ENCODE assay signal across 8 mouse cellular contexts in the genomic region with DNA sequence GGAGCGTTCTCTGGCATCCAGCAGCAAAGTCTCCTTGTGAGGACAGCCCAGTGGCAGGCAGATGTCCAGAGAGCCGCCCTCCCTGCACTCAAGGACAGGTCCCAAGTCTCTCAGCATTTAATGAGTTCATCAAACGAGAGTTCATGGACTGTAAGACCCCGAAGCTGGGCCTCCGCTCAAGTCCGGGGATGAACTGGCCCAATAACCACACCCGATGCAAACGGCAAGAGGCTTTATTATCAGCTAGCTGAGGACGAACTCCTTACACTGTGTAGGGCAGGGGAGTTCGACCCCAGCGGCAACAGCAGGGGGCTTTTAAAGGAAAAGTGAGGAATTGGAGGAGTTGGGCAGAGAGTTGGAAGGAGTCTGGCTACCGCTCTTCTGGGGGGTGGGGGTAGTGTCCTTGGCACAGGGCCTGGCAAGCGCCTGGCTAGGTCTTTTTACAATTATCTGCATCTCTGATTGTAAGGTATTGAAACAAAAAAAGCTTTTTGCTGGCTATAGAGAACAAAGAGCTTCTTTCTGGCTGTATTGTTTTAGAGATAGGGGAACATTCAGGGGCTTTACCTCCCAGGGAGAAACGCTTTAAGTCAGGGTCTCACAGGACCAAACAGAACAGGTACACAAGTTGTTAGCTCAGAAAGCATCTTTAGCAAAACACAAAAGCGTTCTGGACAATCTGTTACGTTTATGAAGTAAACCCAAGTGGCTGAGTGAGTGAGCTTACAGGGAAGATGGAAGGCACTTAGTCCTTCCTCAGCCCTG.
DNase-seq lines count a peak whose midpoint lies in the region; ATAC-seq and TF ChIP-seq lines count a peak whose summit lies in the region.
"Had no signal": no experiment of that assay in that cellular context is flagged by ENCODE, and none has a peak within 500 bp of the region (broad histone marks: within the 10 kb centered on the region; RNA-seq: fewer than 3 reads in every experiment).

No protein-coding gene starts in this region.

- H3K36me3 ChIP-seq in lung, postnatal 0 days (ENCODE audit: insufficient read depth, low read length) = no peaks in the 10 kb centered on the region
- no peaks in the 10 kb centered on the region for H3K36me3 ChIP-seq in forebrain, embryonic 14.5 days (ENCODE audit: control insufficient read depth, insufficient read depth, low read length)
- no peaks in the 10 kb centered on the region for H3K36me3 ChIP-seq in hindbrain, embryonic 11.5 days (ENCODE audit: control insufficient read depth, insufficient read depth, low read length)

- WGBS in lung, postnatal 0 days = 41% methylated on average over 16 of the region's 16 CpGs
- WGBS in forebrain, embryonic 14.5 days = 8% methylated on average over 16 of the region's 16 CpGs
- WGBS in hindbrain, embryonic 11.5 days = 32% methylated on average over 16 of the region's 16 CpGs
- WGBS in olfactory bulb, adult 2 months = 40% methylated on average over 16 of the region's 16 CpGs

- no peaks in the 10 kb centered on the region for H3K9me3 ChIP-seq in lung, postnatal 0 days (ENCODE audit: low read length)
- no peaks in the 10 kb centered on the region for H3K9me3 ChIP-seq in forebrain, embryonic 14.5 days (replicated peaks; ENCODE audit: control insufficient read depth, low read length)
- no peaks in the 10 kb centered on the region for H3K9me3 ChIP-seq in hindbrain, embryonic 11.5 days (ENCODE audit: control insufficient read depth, low read length)

- TF ChIP-seq EP300 in lung, postnatal 0 days (IDR thresholded peaks at IDR 0.05) = no peak

- peak overlapping the region; percentile 28 for H3K27ac ChIP-seq in lung, postnatal 0 days (ENCODE audit: low read length)
- no peak overlapping the region for H3K27ac ChIP-seq in forebrain, embryonic 14.5 days (ENCODE audit: low read depth, low read length)
- H3K27ac ChIP-seq in hindbrain, embryonic 11.5 days (ENCODE audit: low read depth, low read length) = no peak overlapping the region
- H3K27ac ChIP-seq in olfactory bulb, adult 2 months (ENCODE audit: insufficient read depth, low read depth, low read length) = peak overlapping the region; percentile 45; the same call in 1 of the 2 replicates

- intact Hi-C loops in left cerebral cortex, postnatal 25 days (cut with DNase I) = no loop called here

- H3K4me2 ChIP-seq in lung, postnatal 0 days (replicated peaks; ENCODE audit: low read depth, low read length) = 0 out of 2 replicates have a peak overlapping the region, but pooled peaks have one; percentile 12
- H3K4me2 ChIP-seq in forebrain, embryonic 14.5 days (ENCODE audit: low read length) = no peak overlapping the region
- H3K4me2 ChIP-seq in hindbrain, embryonic 11.5 days (replicated peaks; ENCODE audit: low read depth, low read length) = no peak overlapping the region

- no peaks in the 10 kb centered on the region for H3K4me1 ChIP-seq in lung, postnatal 0 days (ENCODE audit: insufficient read depth, low read depth, low read length)
- H3K4me1 ChIP-seq in forebrain, embryonic 14.5 days (ENCODE audit: control insufficient read depth, insufficient read depth, low read length) = peaks cover 10% of the 10 kb centered on the region
- no peaks in the 10 kb centered on the region for H3K4me1 ChIP-seq in hindbrain, embryonic 11.5 days (replicated peaks; ENCODE audit: control insufficient read depth, insufficient read depth, low read length)
- peaks cover 7% of the 10 kb centered on the region for H3K4me1 ChIP-seq in olfactory bulb, adult 2 months (ENCODE audit: control insufficient read depth, insufficient read depth, low read length)

- H3K9ac ChIP-seq in lung, postnatal 0 days (replicated peaks; ENCODE audit: low read depth) = 0 out of 2 replicates have a peak overlapping the region, but pooled peaks have one; percentile 6
- no peak overlapping the region for H3K9ac ChIP-seq in forebrain, embryonic 14.5 days (ENCODE audit: low read length)
- H3K9ac ChIP-seq in hindbrain, embryonic 11.5 days (ENCODE audit: low read depth, low read length) = no peak overlapping the region

- H3K27me3 ChIP-seq in lung, postnatal 0 days (replicated peaks; ENCODE audit: insufficient read depth, low read length) = no peaks in the 10 kb centered on the region
- no peaks in the 10 kb centered on the region for H3K27me3 ChIP-seq in forebrain, embryonic 14.5 days (replicated peaks; ENCODE audit: control insufficient read depth, insufficient read depth, low read length)
- H3K27me3 ChIP-seq in hindbrain, embryonic 11.5 days (ENCODE audit: control insufficient read depth, insufficient read depth, low read length) = no peaks in the 10 kb centered on the region

- peak; percentile 30; the same call in 1 of the 2 replicates for ATAC-seq in lung, postnatal 0 days
- ATAC-seq in forebrain, embryonic 14.5 days = peak; percentile 15; the same call in 1 of the 2 replicates
- ATAC-seq in hindbrain, embryonic 11.5 days (ENCODE audit: low FRiP score) = no peak

- no peak for TF ChIP-seq POLR2A in olfactory bulb, adult 2 months (IDR thresholded peaks at IDR 0.05; ENCODE audit: insufficient read depth, low read depth, low read length)

- peak; percentile 5 for DNase-seq in lung, postnatal 0 days (ENCODE audit: low spot score)
- DNase-seq in lung, postnatal 25 days (ENCODE audit: low spot score) = no peak
- DNase-seq in forebrain, embryonic 14.5 days (ENCODE audit: low spot score) = peak; percentile 27
- DNase-seq in hindbrain, embryonic 11.5 days (ENCODE audit: low spot score) = peak; percentile 3
- no peak for DNase-seq in left cerebral cortex, postnatal 25 days (ENCODE audit: low spot score in 2 of 2)
- DNase-seq in natural killer cell, adult 2 months (ENCODE audit: low spot score in 2 of 2) = no peak

- no peak for TF ChIP-seq CTCF in lung, postnatal 0 days (IDR thresholded peaks at IDR 0.05)
- TF ChIP-seq CTCF in olfactory bulb, adult 2 months (IDR thresholded peaks at IDR 0.05; ENCODE audit: insufficient read depth, low read depth, low read length) = no peak

- H3K4me3 ChIP-seq in lung, postnatal 0 days (ENCODE audit: low read depth, low read length) = no peak overlapping the region
- no peak overlapping the region for H3K4me3 ChIP-seq in forebrain, embryonic 14.5 days (ENCODE audit: low read depth, low read length)
- no peak overlapping the region for H3K4me3 ChIP-seq in hindbrain, embryonic 11.5 days (ENCODE audit: low read depth, low read length)
- H3K4me3 ChIP-seq in olfactory bulb, adult 2 months (ENCODE audit: insufficient read depth, low read depth, low read length) = peak overlapping the region; percentile 17; the same call in 1 of the 2 replicates
- H3K4me3 ChIP-seq: myocyte had no signal

Comparison
In these comparisons a context has a peak if more than half of its experiments do, and no peak if none do; other contexts are left out.
1. DNase-seq: peak in lung, postnatal 0 days (single experiment), forebrain, embryonic 14.5 days (single experiment) and hindbrain, embryonic 11.5 days (single experiment); none in lung, postnatal 25 days (single experiment), left cerebral cortex, postnatal 25 days (0 of 2) and natural killer cell, adult 2 months (0 of 2).
2. H3K27ac ChIP-seq: peak in lung, postnatal 0 days (single experiment) and olfactory bulb, adult 2 months (single experiment); none in forebrain, embryonic 14.5 days (single experiment) and hindbrain, embryonic 11.5 days (single experiment).